Mouse (Mus musculus): ENCODE data around the gene Coro6.

The Coro6 gene

GRCm38 (mm10) chr11:77462283-77463100 is at the start of gene Coro6:
Gene Coro6, plus strand, starts transcription at chr11:77462411.
- DNase-seq (ENCODE audit: low spot score in 2 of 2) = no peak

GRCm38 (mm10) chr11:77414141-77414839 is 47.9 kb upstream of the Coro6 start:
- DNase-seq (ENCODE audit: low spot score in 2 of 2) = no peak

- DNase-seq (ENCODE audit: low spot score in 2 of 2) = no peak
Measured at GRCm38 (mm10) chr11:77416212-77417000, 45.8 kb upstream of the Coro6 start.

- no peak for DNase-seq (ENCODE audit: low spot score in 2 of 2)
Measured at GRCm38 (mm10) chr11:77418021-77418420, 44.2 kb upstream of the Coro6 start.

- no peak for DNase-seq (ENCODE audit: low spot score in 2 of 2)
Measured at GRCm38 (mm10) chr11:77423175-77423859, 38.9 kb upstream of the Coro6 start.

GRCm38 (mm10) chr11:77428446-77428845 is 33.8 kb upstream of the Coro6 start:
- DNase-seq (ENCODE audit: low spot score in 2 of 2) = no peak

- no peak for DNase-seq (ENCODE audit: low spot score in 2 of 2)
Measured at GRCm38 (mm10) chr11:77437026-77437425, 25.2 kb upstream of the Coro6 start.

GRCm38 (mm10) chr11:77440081-77440480 is 22.1 kb upstream of the Coro6 start:
- no peak for DNase-seq (ENCODE audit: low spot score in 2 of 2)

GRCm38 (mm10) chr11:77441020-77441419 is 21.2 kb upstream of the Coro6 start:
- no peak for DNase-seq (ENCODE audit: low spot score in 2 of 2)

GRCm38 (mm10) chr11:77442186-77443170 is 19.7 kb upstream of the Coro6 start:
- no peak for DNase-seq (ENCODE audit: low spot score in 2 of 2)

- DNase-seq (ENCODE audit: low spot score in 2 of 2) = no peak
Measured at GRCm38 (mm10) chr11:77444939-77445338, 17.3 kb upstream of the Coro6 start.

- no peak for DNase-seq (ENCODE audit: low spot score in 2 of 2)
Measured at GRCm38 (mm10) chr11:77446628-77447041, 15.6 kb upstream of the Coro6 start.

- DNase-seq (ENCODE audit: low spot score in 2 of 2) = no peak
Measured at GRCm38 (mm10) chr11:77449224-77449623, 13.0 kb upstream of the Coro6 start.

- no peak for DNase-seq (ENCODE audit: low spot score in 2 of 2)
Measured at GRCm38 (mm10) chr11:77451670-77452069, 10.5 kb upstream of the Coro6 start.

- no peak for DNase-seq (ENCODE audit: low spot score in 2 of 2)
Measured at GRCm38 (mm10) chr11:77453388-77453787, 8.8 kb upstream of the Coro6 start.

GRCm38 (mm10) chr11:77455770-77456510 is 6.3 kb upstream of the Coro6 start:
- peak in 1 of 2 experiments; percentile 4 for DNase-seq (ENCODE audit: low spot score in 2 of 2)

- DNase-seq (ENCODE audit: low spot score in 2 of 2) = no peak
Measured at GRCm38 (mm10) chr11:77456866-77457265, 5.3 kb upstream of the Coro6 start.

GRCm38 (mm10) chr11:77461856-77462255 is 355 bp upstream of the Coro6 start:
- no peak for DNase-seq (ENCODE audit: low spot score in 2 of 2)

GRCm38 (mm10) chr11:77463101-77463445 is 862 bp downstream of the Coro6 start:
- no peak for DNase-seq (ENCODE audit: low spot score in 2 of 2)

GRCm38 (mm10) chr11:77463786-77464185 is 1.6 kb downstream of the Coro6 start:
- no peak for DNase-seq (ENCODE audit: low spot score in 2 of 2)
